Mouse (Mus musculus) thymus, postnatal 36 days (tissue): ENCODE measurements at regions not wholly inside any gene's neighbourhood (a gene's known extent, or its start where the extent isn't known, plus 50 kb on each side); places are given as distances from the start of the nearest gene placed in this dataset.

Experiments used
- DNase-seq, 2 experiments: peaks; one replicate each; pipeline ENCODE4 v3.0.0; 2022; ENCODE audit warnings: mixed read lengths in 2 of 2

DNA sequence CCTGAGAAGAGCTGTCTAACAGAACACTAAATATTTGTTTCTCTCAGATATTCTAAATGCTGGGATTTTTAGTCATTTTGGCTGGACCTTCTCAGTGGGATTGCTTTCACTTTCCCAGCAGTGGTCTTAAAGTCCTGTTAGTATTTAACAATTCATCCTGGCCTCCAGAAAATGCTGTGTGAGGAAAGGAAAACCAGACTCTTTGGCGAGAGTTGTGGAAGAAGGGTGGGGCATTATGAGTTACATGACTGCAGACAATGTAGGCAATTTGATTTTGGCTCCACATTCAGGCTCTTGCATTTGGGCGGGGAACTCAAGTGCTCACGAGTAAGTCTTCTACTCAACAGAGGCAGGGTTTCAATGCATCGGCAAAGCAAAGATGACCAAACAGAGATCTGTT is 406.1 kb upstream of the Gm765 start:
- DNase-seq: no peak

GRCm38 (mm10) chr6:98746976-98747375 is 404.4 kb upstream of the Gm765 start:
- no peak for DNase-seq

DNA sequence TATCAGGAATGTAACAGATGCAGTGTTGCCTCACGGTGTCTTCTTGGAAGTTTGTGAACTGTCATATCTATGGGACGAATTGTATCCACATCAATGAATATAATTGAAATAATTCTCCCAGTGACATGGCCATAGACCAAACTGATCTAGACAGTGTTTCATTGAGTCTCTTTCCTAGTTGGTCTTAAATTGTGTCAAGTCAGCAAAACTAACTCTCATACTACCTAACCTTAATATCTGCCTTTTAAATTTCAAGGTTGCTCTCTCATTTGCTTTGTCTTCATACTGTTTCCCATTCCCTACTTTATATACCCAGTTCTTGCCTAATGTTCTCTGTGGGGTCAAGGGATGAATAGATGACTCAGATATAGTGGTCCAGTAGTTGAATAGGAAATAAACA is 397.9 kb upstream of the Gm765 start:
- DNase-seq: no peak

- DNase-seq: no peak
Measured at GRCm38 (mm10) chr6:98731010-98731530, 388.5 kb upstream of the Gm765 start.

GRCm38 (mm10) chr6:98726605-98727144 is 384.1 kb upstream of the Gm765 start:
- DNase-seq: no peak

DNA sequence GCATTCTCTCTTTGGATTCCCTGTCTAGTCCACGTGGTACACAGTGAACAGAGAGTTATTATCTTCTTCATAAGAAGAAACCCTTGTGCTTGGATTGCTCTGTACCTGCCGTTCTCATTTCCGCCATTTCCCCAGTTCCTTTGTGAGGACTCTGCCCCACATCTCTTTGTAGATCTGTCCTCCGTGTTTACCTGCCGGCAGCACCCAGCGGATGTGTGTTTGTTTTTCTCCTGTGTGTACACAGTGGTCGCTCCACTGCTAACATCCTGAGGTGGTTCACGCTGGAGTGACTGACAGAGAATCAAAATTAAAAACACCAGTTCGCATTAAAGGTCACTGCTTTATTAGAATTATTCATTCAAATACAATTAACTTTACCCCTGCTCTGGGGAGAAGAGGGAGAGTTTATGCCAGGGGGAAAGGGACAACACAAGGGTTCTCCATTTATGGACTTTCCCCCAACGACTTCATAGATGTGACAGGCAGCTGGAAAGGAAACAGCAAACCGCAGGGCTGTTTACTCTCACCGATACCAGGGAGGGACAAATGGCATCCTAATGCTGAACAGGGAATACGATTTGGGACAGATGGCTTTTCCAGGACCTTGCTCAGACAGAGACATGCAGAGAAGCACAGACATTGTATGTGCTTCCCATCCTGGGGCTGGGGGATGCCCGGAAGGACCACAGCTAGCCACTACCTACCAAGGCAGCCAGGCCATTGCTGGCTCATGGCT is 362.5 kb upstream of the Gm765 start:
- DNase-seq: no peak

- DNase-seq: no peak
Measured at GRCm38 (mm10) chr6:98697571-98697970, 355.0 kb upstream of the Gm765 start.

GRCm38 (mm10) chr6:98693411-98693810 is 350.9 kb upstream of the Gm765 start:
- DNase-seq: no peak

DNA sequence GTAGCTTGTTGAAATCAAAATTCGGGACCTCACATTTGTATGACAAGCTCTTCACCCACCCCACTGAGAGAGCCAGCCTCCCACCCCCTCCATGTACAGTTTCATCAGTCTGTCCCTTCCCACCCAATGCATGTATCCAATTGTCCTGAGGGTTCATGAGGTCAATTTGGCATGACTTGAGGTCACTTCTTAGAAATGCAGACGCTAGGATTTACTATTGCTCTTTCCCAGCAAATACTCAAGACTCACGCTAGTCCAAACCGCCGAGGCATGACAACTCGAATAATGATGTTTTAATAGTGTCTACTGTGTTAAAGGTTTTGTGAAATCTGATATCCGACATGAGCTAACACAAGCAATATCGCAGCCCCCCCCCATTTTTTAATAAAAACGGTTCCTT is 347.6 kb upstream of the Gm765 start:
- DNase-seq: no peak

- DNase-seq: no peak
Measured at GRCm38 (mm10) chr6:98689395-98689794, 346.8 kb upstream of the Gm765 start.

DNA sequence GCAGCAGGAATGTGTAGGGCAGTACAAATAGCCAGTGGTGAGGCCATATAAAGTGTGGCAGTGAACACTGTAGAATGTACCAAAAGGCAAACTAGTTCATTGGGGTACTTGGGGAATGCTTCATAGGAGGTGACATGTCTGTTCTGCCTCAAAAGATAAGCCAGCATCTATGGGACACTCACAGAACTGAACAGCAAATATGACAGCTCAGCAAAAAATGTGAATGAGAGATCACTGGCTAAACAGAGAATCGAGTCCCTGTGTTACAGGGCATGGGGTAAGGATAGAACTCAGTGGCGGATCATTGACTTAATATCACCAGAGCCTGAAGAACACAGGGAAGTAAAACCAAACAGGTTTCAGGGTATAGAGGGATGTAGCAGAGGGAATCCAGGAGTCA is 346.1 kb upstream of the Gm765 start:
- no peak for DNase-seq

GRCm38 (mm10) chr6:98666388-98666989 is 323.9 kb upstream of the Gm765 start:
- no peak for DNase-seq

DNA sequence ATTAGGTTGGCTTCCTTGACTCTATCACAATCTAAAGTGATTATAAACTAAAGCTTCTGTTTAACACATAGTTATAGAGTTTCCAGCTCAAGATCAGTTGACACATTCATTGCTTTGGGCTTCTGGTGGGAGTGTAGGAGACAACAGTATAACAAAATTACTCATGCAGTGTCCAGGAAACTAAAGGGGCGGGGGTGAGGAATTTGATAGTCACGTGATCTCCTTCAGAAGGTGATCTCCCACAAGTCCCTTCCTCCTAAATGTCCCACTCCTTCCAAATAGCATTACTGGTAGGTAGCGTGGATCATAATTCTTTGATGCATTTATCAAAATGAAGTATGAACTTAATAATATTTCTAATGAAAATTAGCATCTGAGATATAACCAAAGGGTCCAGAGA is 309.3 kb upstream of the Gm765 start:
- DNase-seq: no peak

- DNase-seq: no peak
Measured at GRCm38 (mm10) chr6:98651315-98651714, 308.8 kb upstream of the Gm765 start.

DNA sequence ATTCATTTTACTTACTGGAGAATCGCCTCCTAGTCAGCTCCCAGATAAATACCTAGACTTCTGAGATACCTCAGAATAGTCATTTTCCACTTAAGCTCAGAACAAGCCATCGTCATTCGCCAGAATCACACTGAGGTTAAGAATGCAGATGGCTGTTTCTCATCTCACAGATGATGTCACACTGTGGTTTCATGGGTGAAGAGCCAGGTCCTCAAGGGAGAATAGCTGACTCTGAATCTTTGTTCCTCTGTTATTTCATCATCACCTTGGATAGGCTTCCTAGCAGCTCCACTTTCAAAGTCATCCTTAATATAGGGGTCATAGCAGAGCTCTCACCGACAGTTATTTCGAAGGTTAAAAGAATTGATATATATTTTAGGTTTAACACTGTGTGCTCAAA is 297.8 kb upstream of the Gm765 start:
- no peak for DNase-seq

GRCm38 (mm10) chr6:98635816-98636215 is 293.3 kb upstream of the Gm765 start:
- no peak for DNase-seq

GRCm38 (mm10) chr6:98632278-98633063 is 289.9 kb upstream of the Gm765 start:
- DNase-seq: peak; percentile 29 to 32

GRCm38 (mm10) chr6:98631269-98631668 is 288.7 kb upstream of the Gm765 start:
- no peak for DNase-seq

- peak in 1 of 2 experiments; percentile 11 for DNase-seq
Measured at GRCm38 (mm10) chr6:98629646-98630045, 287.1 kb upstream of the Gm765 start.

DNA sequence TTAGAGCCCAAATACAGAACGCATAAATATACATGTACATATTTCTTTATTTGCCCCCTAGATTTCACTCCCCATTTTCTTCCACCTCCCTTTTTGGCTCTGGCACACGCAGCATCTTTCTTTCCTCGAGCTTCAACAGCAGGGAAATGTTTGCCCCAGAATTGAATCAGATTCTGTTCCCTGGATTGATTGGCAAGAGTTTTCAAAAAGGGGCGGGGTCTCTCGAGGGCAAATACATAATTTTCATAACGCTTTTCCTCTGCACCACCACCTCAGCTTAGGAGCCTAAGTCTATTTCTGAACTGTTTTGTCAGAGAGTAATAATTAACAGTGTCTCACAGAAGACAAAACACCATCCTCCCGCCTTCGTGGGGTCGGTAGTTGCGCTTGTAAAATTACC is 283.9 kb upstream of the Gm765 start:
- no peak for DNase-seq

- no peak for DNase-seq
Measured at GRCm38 (mm10) chr6:98620886-98621285, 278.3 kb upstream of the Gm765 start.

- no peak for DNase-seq
Measured at GRCm38 (mm10) chr6:98613030-98613429, 270.5 kb upstream of the Gm765 start.

- DNase-seq: peak in 1 of 2 experiments; percentile 13
Measured at GRCm38 (mm10) chr6:98609133-98609532, 266.6 kb upstream of the Gm765 start.
